In genomic region chr9:14276481-14277287, GRCm38 (mm10) we compare ENCODE assay signal across 8 mouse cellular contexts. TPM values are rescaled to one million over a fixed set of nuclear protein-coding genes. Genes with fewer than 3 reads are reported as not detected.
A peak's percentile ranks its signal among the peaks of the same experiment; 100 is the strongest.
DNase-seq lines count a peak whose midpoint lies in the region; ATAC-seq lines count a peak whose summit lies in the region.

No protein-coding gene starts in this region.

- WGBS in intestine, embryonic 15.5 days, result under 1% methylated on average over 61 of the region's 61 CpGs
- WGBS in limb, embryonic 10.5 days, result under 1% methylated on average over 37 of the region's 61 CpGs
- WGBS in midbrain, embryonic 16.5 days, result under 1% methylated on average over 60 of the region's 61 CpGs

- peak overlapping the region; percentile 69 for H3K4me2 ChIP-seq in intestine, embryonic 15.5 days (replicated peaks)
- peak overlapping the region; percentile 71 for H3K4me2 ChIP-seq in midbrain, embryonic 16.5 days (ENCODE audit: low read length)

- peak; percentile 60 for ATAC-seq in intestine, embryonic 15.5 days
- ATAC-seq in midbrain, embryonic 16.5 days, result peak; percentile 71

- H3K4me1 ChIP-seq in intestine, embryonic 15.5 days (replicated peaks), result 0 out of 2 replicates have a peak, but pooled peaks cover 7% of the 10 kb centered on the region
- peaks cover 15% of the 10 kb centered on the region for H3K4me1 ChIP-seq in limb, embryonic 10.5 days
- H3K4me1 ChIP-seq in midbrain, embryonic 16.5 days (ENCODE audit: control insufficient read depth, insufficient read depth, low read length), result peaks cover 20% of the 10 kb centered on the region

- no peaks in the 10 kb centered on the region for H3K9me3 ChIP-seq in intestine, embryonic 15.5 days
- H3K9me3 ChIP-seq in limb, embryonic 10.5 days (replicated peaks), result no peaks in the 10 kb centered on the region
- H3K9me3 ChIP-seq in midbrain, embryonic 16.5 days (replicated peaks; ENCODE audit: control insufficient read depth, low read length, poor library complexity, severe bottlenecking), result no peaks in the 10 kb centered on the region

- H3K9ac ChIP-seq in intestine, embryonic 15.5 days, result peak overlapping the region; percentile 86
- peak overlapping the region; percentile 94 for H3K9ac ChIP-seq in midbrain, embryonic 16.5 days (ENCODE audit: low read depth, low read length)

- H3K4me3 ChIP-seq in intestine, embryonic 15.5 days (replicated peaks), result peak overlapping the region; percentile 95
- H3K4me3 ChIP-seq in limb, embryonic 10.5 days, result peak overlapping the region; percentile 95
- H3K4me3 ChIP-seq in midbrain, embryonic 16.5 days (ENCODE audit: low read depth, low read length), result peak overlapping the region; percentile 77

- no peaks in the 10 kb centered on the region for H3K36me3 ChIP-seq in intestine, embryonic 15.5 days
- no peaks in the 10 kb centered on the region for H3K36me3 ChIP-seq in limb, embryonic 10.5 days
- H3K36me3 ChIP-seq in midbrain, embryonic 16.5 days (ENCODE audit: control insufficient read depth, insufficient read depth, low read length), result no peaks in the 10 kb centered on the region

- peak overlapping the region; percentile 95 for H3K27ac ChIP-seq in intestine, embryonic 15.5 days
- H3K27ac ChIP-seq in limb, embryonic 10.5 days, result peak overlapping the region; percentile 97
- H3K27ac ChIP-seq in midbrain, embryonic 16.5 days (ENCODE audit: low read length), result peak overlapping the region; percentile 90

- peak; percentile 32 for DNase-seq in retina, adult 2 months (ENCODE audit: low read depth, low spot score)
- DNase-seq in retina, postnatal 1 day, result no peak
- DNase-seq in cerebellum, adult 8-10 months, result peak; percentile 72
- DNase-seq in frontal cortex, postnatal 36 days (ENCODE audit: low spot score in 2 of 2), result peak; percentile 57
- DNase-seq in limb, embryonic 10.5 days (ENCODE audit: low spot score), result no peak
- DNase-seq in testis, postnatal 10 days (ENCODE audit: low spot score), result peak; percentile 81

- no peaks in the 10 kb centered on the region for H3K27me3 ChIP-seq in intestine, embryonic 15.5 days (replicated peaks)
- H3K27me3 ChIP-seq in limb, embryonic 10.5 days (ENCODE audit: low read depth, poor library complexity, severe bottlenecking), result no peaks in the 10 kb centered on the region
- no peaks in the 10 kb centered on the region; the same call in 1 of the 2 replicates for H3K27me3 ChIP-seq in midbrain, embryonic 16.5 days (ENCODE audit: control insufficient read depth, insufficient read depth, low read depth, low read length)

RNA-seq across cellular contexts. Expression of gene Sesn3, which starts 1.8 kb away (rescaled TPM):
- 13.1 and 16.3 TPM in 2 replicates for polyA plus RNA-seq in intestine, embryonic 15.5 days (2015; fragmentation: Nextera tagmentation; extraction: Ambion mirVana)
- polyA plus RNA-seq in limb, embryonic 10.5 days (2016; fragmentation: Nextera tagmentation; extraction: Ambion mirVana), result 13.2 and 22.9 TPM in 2 replicates
- 13.6 and 16.1 TPM in 2 replicates for polyA plus RNA-seq in midbrain, embryonic 16.5 days (2015; fragmentation: Nextera tagmentation; extraction: Ambion mirVana)

Comparison
In these comparisons a context has a peak if more than half of its experiments do, and no peak if none do; other contexts are left out.
1. DNase-seq: peak in retina, adult 2 months (single experiment), cerebellum, adult 8-10 months (single experiment), frontal cortex, postnatal 36 days (2 of 2) and testis, postnatal 10 days (single experiment); none in retina, postnatal 1 day (single experiment) and limb, embryonic 10.5 days (single experiment).
2. Peak in every context shown above with its lines, with median percentiles within 50 percentile points of each other: H3K27ac ChIP-seq and H3K4me3 ChIP-seq.